Mouse (Mus musculus) lung, embryonic 16.5 days (tissue): ENCODE data around the gene Atp1b2. TPM values are rescaled to one million over a fixed set of nuclear protein-coding genes. Genes with fewer than 3 reads are reported as not detected.

ENCODE experiments used
- ATAC-seq: fragments of 200-750 bp; cut with Nextera tagmentation; 2 replicates; pipeline ENCODE4 v1.8.0; 2017; ENCODE audit warnings: low read depth, mild to moderate bottlenecking, moderate library complexity
- H3K27ac ChIP-seq: fragments of 300-500 bp; sonication (generic); 2 replicates; pipeline ENCODE4 v1.5.1; 2014; ENCODE audit warnings: mild to moderate bottlenecking, control low read depth, low read length
- H3K27me3 ChIP-seq: fragments of 300-500 bp; sonication (generic); 2 replicates; pipeline ENCODE4 v1.6.1; 2014; ENCODE audit warnings: low read depth, low read length, mixed read lengths; ENCODE audit not compliant: control insufficient read depth, insufficient read depth
- H3K36me3 ChIP-seq: fragments of 300-500 bp; sonication (generic); 2 replicates; pipeline ENCODE4 v1.6.1; 2014; ENCODE audit warnings: low read length; ENCODE audit not compliant: control insufficient read depth, insufficient read depth
- H3K4me1 ChIP-seq: fragments of 300-500 bp; sonication (generic); replicated peaks from 2 replicates; pipeline ENCODE4 v1.6.1; 2014; ENCODE audit warnings: low read length, mixed read lengths; ENCODE audit not compliant: control insufficient read depth, insufficient read depth
- H3K4me2 ChIP-seq: fragments of 300-500 bp; sonication (generic); 2 replicates; pipeline ENCODE4 v1.6.1; 2014; ENCODE audit warnings: low read depth, low read length, control low read depth
- H3K4me3 ChIP-seq: fragments of 300-500 bp; sonication (generic); 2 replicates; pipeline ENCODE4 v1.5.1; 2014; ENCODE audit warnings: mild to moderate bottlenecking, low read length, control low read depth
- H3K9ac ChIP-seq: fragments of 300-500 bp; sonication (generic); 2 replicates; pipeline ENCODE4 v1.6.1; 2014; ENCODE audit warnings: low read length, control low read depth
- H3K9me3 ChIP-seq: fragments of 300-500 bp; sonication (generic); 2 replicates; pipeline ENCODE4 v1.6.1; 2016; ENCODE audit warnings: low read length; ENCODE audit not compliant: control insufficient read depth
- WGBS: fragments of 180-500 bp; shearing (Covaris S2); extraction: QIAGEN DNeasy Blood & Tissue Kit; methylation state at CpG from one replicate; pipeline ENCODE4 v1.1.7; 2014; 5-methylcytosine and 5-hydroxymethylcytosine counted together
- polyA plus RNA-seq: library from polyadenylated mRNA; unstranded; fragments of >200 nt; fragmentation: Nextera tagmentation; extraction: Ambion mirVana; gene quantifications from 2 replicates; pipeline ENCODE4 v1.2.1, GENCODE M21; 2015

Atp1b2 gene
- polyA plus RNA-seq, 1 experiment from 2014 or later = 12.7 TPM

GRCm38 (mm10) chr11:69559851-69560765 is 45.6 kb downstream of the Atp1b2 start, which contains the start of gene Efnb3:
Gene Efnb3 (minus strand): TSS chr11:69560205.
- 1% methylated on average over 39 of the region's 59 CpGs for WGBS
- Histone ChIP-seq H3K9ac (peak within 1 kb of the TSS; percentile 78), H3K27me3 (no peaks in the 10 kb centered on the region), H3K36me3 (peaks cover 6% of the 10 kb centered on the region; the same call in 1 of the 2 replicates), H3K4me3 (peak within 1 kb of the TSS; percentile 61), H3K9me3 (no peaks in the 10 kb centered on the region), H3K27ac (no peak within 1 kb of the TSS), H3K4me1 (peaks cover 15% of the 10 kb centered on the region), H3K4me2 (peak within 1 kb of the TSS; percentile 99)
- ATAC-seq = peak; percentile 64

GRCm38 (mm10) chr11:69559183-69559582 is 46.6 kb downstream of the Atp1b2 start:
- peak overlapping the region; percentile 78 for H3K9ac ChIP-seq
- no peak for ATAC-seq
- H3K4me2 ChIP-seq = peak overlapping the region; percentile 99
- peaks cover 15% of the 10 kb centered on the region for H3K4me1 ChIP-seq
- peaks cover 3% of the 10 kb centered on the region; the same call in 1 of the 2 replicates for H3K36me3 ChIP-seq
- no peak overlapping the region for H3K27ac ChIP-seq
- H3K27me3 ChIP-seq = no peaks in the 10 kb centered on the region
- H3K4me3 ChIP-seq = peak overlapping the region; percentile 61
- no peaks in the 10 kb centered on the region for H3K9me3 ChIP-seq
- 9% methylated on average over 5 of the region's 5 CpGs for WGBS

- no peaks in the 10 kb centered on the region for H3K9me3 ChIP-seq
- H3K27ac ChIP-seq = no peak overlapping the region
- H3K36me3 ChIP-seq = 0 out of 2 replicates have a peak, but pooled peaks cover 2% of the 10 kb centered on the region
- peaks cover 15% of the 10 kb centered on the region for H3K4me1 ChIP-seq
- H3K4me3 ChIP-seq = no peak overlapping the region; the same call in 1 of the 2 replicates
- WGBS = 19% methylated on average over 6 of the region's 6 CpGs
- ATAC-seq = no peak
- H3K27me3 ChIP-seq = no peaks in the 10 kb centered on the region
- peak overlapping the region; percentile 99; the same call in 1 of the 2 replicates for H3K4me2 ChIP-seq
- H3K9ac ChIP-seq = no peak overlapping the region
Measured at GRCm38 (mm10) chr11:69558756-69559155, 47.0 kb downstream of the Atp1b2 start.

GRCm38 (mm10) chr11:69557381-69557958 is 48.3 kb downstream of the Atp1b2 start:
- Histone ChIP-seq H3K27ac (no peak overlapping the region), H3K4me3 (no peak overlapping the region), H3K27me3 (no peaks in the 10 kb centered on the region), H3K9ac (no peak overlapping the region), H3K4me1 (peaks cover 15% of the 10 kb centered on the region), H3K4me2 (no peak overlapping the region), H3K36me3 (0 out of 2 replicates have a peak, but pooled peaks cover 2% of the 10 kb centered on the region), H3K9me3 (no peaks in the 10 kb centered on the region)
- ATAC-seq = no peak
- 46% methylated on average over 14 of the region's 14 CpGs for WGBS

- H3K4me3 ChIP-seq = no peak overlapping the region
- ATAC-seq = no peak
- H3K9me3 ChIP-seq = no peaks in the 10 kb centered on the region
- H3K9ac ChIP-seq = no peak overlapping the region
- H3K4me2 ChIP-seq = no peak overlapping the region
- no peak overlapping the region for H3K27ac ChIP-seq
- H3K27me3 ChIP-seq = no peaks in the 10 kb centered on the region
- 62% methylated on average over 5 of the region's 5 CpGs for WGBS
- no peaks in the 10 kb centered on the region for H3K36me3 ChIP-seq
- H3K4me1 ChIP-seq = peaks cover 11% of the 10 kb centered on the region
Measured at GRCm38 (mm10) chr11:69554539-69555140, 51.1 kb downstream of the Atp1b2 start.

- H3K9ac ChIP-seq = no peak overlapping the region
- no peaks in the 10 kb centered on the region for H3K36me3 ChIP-seq
- H3K27me3 ChIP-seq = no peaks in the 10 kb centered on the region; the same call in 1 of the 2 replicates
- WGBS = 24% methylated on average over 2 of the region's 2 CpGs
- H3K4me1 ChIP-seq = no peaks in the 10 kb centered on the region; the same call in 1 of the 2 replicates
- no peak for ATAC-seq
- H3K4me3 ChIP-seq = no peak overlapping the region
- no peak overlapping the region for H3K27ac ChIP-seq
- no peak overlapping the region for H3K4me2 ChIP-seq
- H3K9me3 ChIP-seq = no peaks in the 10 kb centered on the region
Measured at GRCm38 (mm10) chr11:69553341-69553721, 52.4 kb downstream of the Atp1b2 start.

GRCm38 (mm10) chr11:69552622-69553340 is 53.0 kb downstream of the Atp1b2 start:
- no peaks in the 10 kb centered on the region; the same call in 1 of the 2 replicates for H3K4me1 ChIP-seq
- no peaks in the 10 kb centered on the region for H3K36me3 ChIP-seq
- no peak overlapping the region for H3K4me2 ChIP-seq
- no peak overlapping the region for H3K4me3 ChIP-seq
- WGBS = 27% methylated on average over 14 of the region's 14 CpGs
- H3K9ac ChIP-seq = no peak overlapping the region
- no peaks in the 10 kb centered on the region; the same call in 1 of the 2 replicates for H3K27me3 ChIP-seq
- no peak overlapping the region for H3K27ac ChIP-seq
- H3K9me3 ChIP-seq = no peaks in the 10 kb centered on the region
- ATAC-seq = no peak

GRCm38 (mm10) chr11:69551310-69551709 is 54.4 kb downstream of the Atp1b2 start:
- H3K9ac ChIP-seq = no peak overlapping the region
- 77% methylated on average over 4 of the region's 4 CpGs for WGBS
- no peaks in the 10 kb centered on the region for H3K9me3 ChIP-seq
- H3K27ac ChIP-seq = no peak overlapping the region
- peaks cover 7% of the 10 kb centered on the region for H3K4me1 ChIP-seq
- no peak for ATAC-seq
- H3K27me3 ChIP-seq = no peaks in the 10 kb centered on the region; the same call in 1 of the 2 replicates
- no peak overlapping the region for H3K4me2 ChIP-seq
- H3K36me3 ChIP-seq = no peaks in the 10 kb centered on the region
- H3K4me3 ChIP-seq = no peak overlapping the region
